Mouse (Mus musculus) left cerebral cortex, postnatal 4 days (tissue): ENCODE measurements at regions not wholly inside any gene's neighbourhood (a gene's known extent, or its start where the extent isn't known, plus 50 kb on each side); places are given as distances from the start of the nearest gene placed in this dataset.

Experiments used
- DNase-seq: peaks from one replicate; pipeline ENCODE4 v3.0.0-alpha.2; 2022
- intact Hi-C: fragments of 180-260 bp; cut with DNase I; formaldehyde crosslinking; loops from one replicate; pipeline ENCODE4 v1.15.1; 2025

- intact Hi-C loops, result no loop called here
- peak; percentile 6 for DNase-seq
These were observed 197.6 kb downstream of the Ccdc50 start for GRCm38 (mm10) chr16:27586307-27586706.

GRCm38 (mm10) chr16:27609366-27609765 lies 220.7 kb downstream of the Ccdc50 start:
- no peak for DNase-seq
- intact Hi-C loops, result no loop called here

GRCm38 (mm10) chr16:27641306-27641705 lies 252.6 kb downstream of the Ccdc50 start:
- DNase-seq, result no peak
- intact Hi-C loops, result no loop called here

GRCm38 (mm10) chr16:27678275-27678674 lies 289.6 kb downstream of the Ccdc50 start:
- intact Hi-C loops, result no loop called here
- no peak for DNase-seq

- intact Hi-C loops, result no loop called here
- DNase-seq, result no peak
These were observed 294.3 kb downstream of the Ccdc50 start for GRCm38 (mm10) chr16:27682926-27683325.

GRCm38 (mm10) chr16:27683826-27684225 lies 295.2 kb downstream of the Ccdc50 start:
- intact Hi-C loops, result no loop called here
- DNase-seq, result no peak

GRCm38 (mm10) chr16:27709946-27710345 lies 321.3 kb downstream of the Ccdc50 start:
- intact Hi-C loops, result no loop called here
- DNase-seq, result no peak

- DNase-seq, result no peak
These were observed 334.8 kb downstream of the Ccdc50 start for GRCm38 (mm10) chr16:27723445-27723844.

More at GRCm38 (mm10) chr16:27723445-27723844, 334.8 kb downstream of the Ccdc50 start:
- intact Hi-C loops, result no loop called here
